Mouse (Mus musculus) megakaryocyte-erythroid progenitor cell, adult 5-6 weeks (primary cell): ENCODE measurements around the gene Slc36a4. TPM values are rescaled to one million over a fixed set of nuclear protein-coding genes. Genes with fewer than 3 reads are reported as not detected.

Experiments
- ATAC-seq: replicated peaks from 2 replicates; pipeline ENCODE4 v1.8.0; 2016; ENCODE audit warnings: mild to moderate bottlenecking, inconsistent platforms; ENCODE audit not compliant: severe bottlenecking, poor library complexity, low FRiP score, low TSS enrichment
- total RNA-seq, 2 experiments: library from RNA; stranded (forward) in 1 of 2; stranded (reverse) in 1 of 2; fragments of 200-1000, 215-1000 nt in 1 of 2; fragments of >200 nt in 1 of 2; fragmentation: Nextera tagmentation in 1 of 2; gene quantifications; 2 replicates each; pipeline ENCODE4 v1.2.3; 2014 to 2017

The Slc36a4 gene
- total RNA-seq (2014; fragmentation: Nextera tagmentation) = 1.3 and 1.7 TPM in 2 replicates
- 1.8 and 2.9 TPM in 2 replicates for total RNA-seq (2017)

DNA sequence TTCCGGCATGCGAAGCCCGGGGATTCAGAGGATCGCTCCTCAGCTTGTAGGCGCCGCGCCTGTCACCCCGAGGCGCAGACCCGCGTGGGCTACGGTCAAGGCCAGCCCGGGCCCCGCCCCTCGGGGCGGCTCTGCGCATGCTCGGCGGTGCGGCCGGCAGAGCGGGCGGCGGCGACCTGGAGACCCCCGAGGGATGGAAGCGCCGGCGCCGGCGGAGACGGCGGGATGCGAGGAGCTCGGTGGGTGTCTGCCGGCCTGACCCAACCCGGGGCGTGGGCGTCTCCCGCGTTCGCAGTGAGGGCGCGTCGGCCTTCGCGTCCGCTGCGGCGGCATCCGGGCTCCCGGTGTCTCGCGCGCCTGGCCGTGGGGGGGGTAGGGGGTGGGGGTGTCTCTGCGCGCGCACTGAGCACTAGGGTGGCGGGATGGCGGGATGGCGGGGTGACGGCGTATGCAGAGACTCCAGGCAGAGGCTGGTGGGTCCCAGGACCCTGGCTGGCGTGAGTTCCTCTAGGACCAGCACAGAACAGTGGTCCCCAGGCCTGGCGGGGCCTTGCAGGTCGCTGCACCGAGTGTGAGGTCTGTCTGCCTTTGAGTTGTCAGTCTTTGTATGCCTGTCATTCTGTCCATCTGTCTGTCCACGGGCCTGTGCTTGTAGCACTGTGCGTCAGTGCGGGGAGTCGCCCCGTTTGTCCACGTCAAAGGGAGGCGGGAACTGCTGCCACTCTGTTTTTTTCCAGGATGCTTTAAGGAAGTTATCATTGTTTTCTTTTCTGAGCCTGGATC, at the start of gene Slc36a4:
Gene Slc36a4 (plus strand): TSS at position 140 of the 783 bp plus-strand sequence.
- ATAC-seq = peak; percentile 60

- ATAC-seq = no peak
Measured at GRCm38 (mm10) chr9:15664606-15665005, 44.9 kb upstream of the Slc36a4 start.

- ATAC-seq = no peak
Measured at GRCm38 (mm10) chr9:15669452-15669851, 40.1 kb upstream of the Slc36a4 start.

DNA sequence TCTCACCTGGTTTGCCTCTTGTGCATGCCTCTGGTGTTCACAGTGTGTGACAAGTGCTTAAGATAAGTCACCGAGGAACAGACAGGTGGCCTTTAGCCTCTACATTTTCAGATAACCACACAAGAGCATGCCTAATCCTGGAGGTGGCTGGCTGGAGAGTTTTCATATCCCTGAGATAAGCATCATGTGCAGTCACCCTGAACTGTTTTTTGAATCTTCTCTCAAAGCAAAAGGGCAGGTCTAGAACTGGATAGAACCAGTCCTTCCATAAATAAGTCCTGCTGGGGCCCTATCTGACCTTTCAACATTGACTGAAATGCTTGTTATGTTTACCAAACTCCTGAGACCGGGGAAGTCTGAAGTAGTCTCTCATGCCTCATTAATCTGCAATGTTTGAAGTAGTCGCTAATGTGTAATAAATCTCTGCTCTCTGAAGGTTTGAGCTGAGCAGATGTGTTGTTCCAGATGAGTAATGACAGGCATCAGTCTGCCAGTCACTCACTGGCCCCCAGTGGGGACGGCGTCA, 39.5 kb upstream of the Slc36a4 start:
- no peak for ATAC-seq

GRCm38 (mm10) chr9:15672251-15672650, 37.3 kb upstream of the Slc36a4 start:
- no peak for ATAC-seq

DNA sequence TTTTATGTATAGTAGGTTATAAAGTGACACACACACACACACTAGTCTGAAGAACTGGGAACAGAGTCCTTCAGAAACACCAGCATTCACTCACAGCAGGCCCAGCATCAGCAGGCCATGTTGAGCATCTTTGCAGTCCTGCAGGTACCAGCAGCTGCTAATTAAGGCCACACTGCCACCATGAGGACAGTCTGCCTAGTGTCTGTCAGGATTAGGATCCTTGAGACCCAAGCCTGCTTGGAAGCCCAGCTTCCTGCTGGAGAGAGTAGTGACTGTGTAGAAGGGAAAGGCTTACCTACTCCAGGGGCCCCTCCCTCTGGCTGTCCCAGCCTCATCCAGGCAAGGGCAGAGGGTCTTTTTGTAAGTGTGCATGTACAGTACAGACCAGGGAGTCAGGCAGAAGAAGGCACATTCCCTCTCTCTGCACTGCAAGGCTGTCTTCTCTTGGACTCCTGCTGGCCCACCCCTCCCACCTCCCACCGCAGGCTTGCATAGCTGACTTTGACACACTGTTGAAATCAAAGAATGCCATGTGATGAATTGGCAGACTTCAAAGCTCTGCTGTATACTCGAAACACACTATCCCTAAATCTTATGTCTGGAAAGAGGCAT, 27.6 kb upstream of the Slc36a4 start:
- ATAC-seq = peak; percentile 61

DNA sequence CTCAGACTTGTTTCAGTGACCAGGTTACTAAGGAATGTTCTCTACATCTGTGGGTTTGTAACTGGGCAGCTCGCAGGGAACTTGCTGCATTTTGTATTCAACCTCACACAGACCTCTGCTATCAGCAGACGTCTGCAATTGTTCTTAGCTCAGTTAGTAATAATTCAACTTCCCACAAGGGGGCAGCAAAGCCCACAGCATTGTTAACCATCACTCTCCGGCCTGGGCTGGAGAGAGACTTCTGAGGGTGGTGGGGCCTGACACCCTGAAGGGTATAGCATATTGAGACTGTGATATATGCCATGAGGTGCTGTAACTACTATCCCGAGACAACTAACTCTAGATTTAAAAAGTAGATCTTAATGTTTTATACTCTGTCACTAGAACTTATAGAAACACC, 24.3 kb upstream of the Slc36a4 start:
- peak; percentile 89 for ATAC-seq

DNA sequence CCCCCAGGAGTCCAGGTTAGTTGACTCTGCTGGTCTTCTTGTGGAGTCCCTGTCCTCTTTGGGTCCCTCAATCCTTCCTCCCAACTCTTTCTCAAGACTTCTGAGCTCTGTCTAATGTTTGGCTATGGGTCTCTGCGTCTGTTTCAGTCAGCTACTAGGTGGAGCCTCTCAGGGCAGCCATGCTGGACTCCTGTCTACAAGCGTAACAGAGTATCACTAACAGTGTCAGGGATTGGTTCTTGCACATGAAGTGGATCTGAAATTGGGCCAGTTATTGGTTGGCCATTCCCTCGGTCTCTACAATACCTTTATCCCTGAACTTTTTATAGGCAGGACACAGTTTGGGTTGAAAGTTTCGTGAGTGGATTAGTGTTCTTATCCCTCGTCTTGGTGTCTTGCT, 22.2 kb upstream of the Slc36a4 start:
- no peak for ATAC-seq

GRCm38 (mm10) chr9:15693847-15694246, 15.7 kb upstream of the Slc36a4 start:
- ATAC-seq = no peak

- ATAC-seq = no peak
Measured at GRCm38 (mm10) chr9:15694989-15695388, 14.5 kb upstream of the Slc36a4 start.

DNA sequence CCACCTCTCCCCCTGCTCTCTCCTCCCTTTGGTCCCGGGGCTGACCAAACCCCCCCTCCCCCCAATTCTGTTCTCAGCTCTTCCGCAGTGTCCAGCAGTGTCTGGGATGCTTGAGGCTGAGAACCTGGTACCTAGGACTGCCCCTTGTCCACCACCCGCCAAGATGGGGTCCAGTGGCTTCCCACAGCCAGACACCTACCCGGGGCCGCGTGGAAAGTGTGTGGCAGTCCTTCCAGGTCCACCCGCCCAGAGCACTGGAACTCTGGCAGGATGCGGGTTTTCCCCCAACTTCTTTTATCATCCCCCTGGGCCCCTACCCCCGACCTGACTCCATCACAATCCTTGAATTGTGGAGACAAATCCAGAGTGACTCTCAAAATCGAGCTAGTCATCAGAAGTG, 3.8 kb upstream of the Slc36a4 start:
- ATAC-seq = no peak

GRCm38 (mm10) chr9:15708979-15709598, 449 bp upstream of the Slc36a4 start:
- peak; percentile 64 for ATAC-seq

GRCm38 (mm10) chr9:15710821-15711565, 1.5 kb downstream of the Slc36a4 start:
- no peak for ATAC-seq

DNA sequence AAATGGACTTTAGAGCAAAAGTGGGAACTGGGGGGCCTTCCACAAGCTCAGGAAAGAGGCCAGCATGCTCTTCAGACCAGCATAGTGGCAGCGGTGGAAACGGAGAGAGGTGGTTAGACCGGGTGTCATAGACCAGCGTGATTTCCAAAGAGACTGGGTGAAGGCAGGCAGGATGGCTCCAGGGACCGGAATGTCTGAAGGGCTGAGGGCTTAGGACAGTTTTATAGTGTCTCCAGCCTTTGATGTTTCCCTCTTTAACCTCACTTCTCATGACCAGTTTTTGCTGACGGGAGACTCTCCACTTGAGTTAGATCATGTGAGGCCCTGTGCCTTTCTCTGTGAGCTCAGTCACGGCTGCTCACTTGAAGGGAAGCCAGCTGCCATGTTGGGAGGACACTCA, 2.1 kb downstream of the Slc36a4 start:
- no peak for ATAC-seq

GRCm38 (mm10) chr9:15714792-15715191, 5.3 kb downstream of the Slc36a4 start:
- no peak for ATAC-seq

DNA sequence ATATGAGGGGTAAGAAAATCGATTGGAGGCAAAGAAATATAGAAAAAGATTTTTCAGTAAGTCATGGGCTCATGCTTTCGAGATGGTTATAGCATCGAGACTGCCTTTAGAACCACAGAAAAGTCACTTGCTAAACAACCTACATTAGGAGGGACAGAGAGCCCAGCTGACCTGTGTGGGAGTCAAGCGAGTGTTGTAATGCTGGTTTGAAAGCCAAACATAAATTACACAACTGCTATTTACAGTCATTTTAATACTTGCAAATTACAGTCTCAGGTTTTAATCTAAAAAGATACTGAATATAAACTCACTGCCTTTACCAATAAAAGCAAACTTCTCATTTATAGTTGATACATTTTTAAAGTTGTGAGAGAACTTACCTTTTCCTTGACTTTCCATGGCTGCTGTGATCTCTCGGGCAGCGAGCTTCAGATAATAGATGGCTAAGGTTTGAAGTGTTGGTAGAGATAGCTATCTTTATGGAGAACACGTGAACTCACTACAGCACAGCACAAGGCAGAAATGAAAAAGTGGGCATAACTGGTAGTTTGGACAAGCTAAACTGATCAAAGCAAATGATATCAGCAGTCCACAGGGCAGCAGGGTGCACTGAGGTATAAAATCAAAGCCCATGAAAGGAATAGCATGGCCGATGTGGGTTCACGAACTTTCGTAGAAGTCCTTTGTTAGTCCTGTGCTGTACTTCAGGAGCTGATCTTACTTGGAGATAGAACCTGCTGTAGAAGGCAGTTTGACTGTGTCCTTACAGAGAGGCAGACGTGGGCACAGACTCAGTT, 5.9 kb downstream of the Slc36a4 start:
- ATAC-seq = no peak

- no peak for ATAC-seq
Measured at GRCm38 (mm10) chr9:15717363-15717762, 7.8 kb downstream of the Slc36a4 start.

DNA sequence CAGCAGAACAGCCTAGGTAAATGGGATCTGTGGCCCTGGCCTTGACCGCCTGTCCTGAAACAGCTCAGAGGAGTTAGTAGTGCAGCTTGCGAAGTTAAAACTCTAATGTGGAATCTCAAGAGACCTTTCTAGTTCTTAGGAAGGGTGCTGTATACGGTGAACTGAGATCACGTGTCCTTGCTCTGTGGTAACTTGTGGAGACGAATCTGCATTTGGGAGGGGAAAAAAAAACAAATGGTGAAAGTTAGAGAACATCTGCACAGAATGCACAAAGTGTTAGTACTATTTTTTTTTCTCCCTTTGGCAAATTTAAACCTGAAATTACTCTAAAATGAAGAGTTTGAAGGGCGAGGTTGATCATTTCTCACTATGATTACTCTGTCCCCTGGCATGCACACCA, 8.8 kb downstream of the Slc36a4 start:
- no peak for ATAC-seq

DNA sequence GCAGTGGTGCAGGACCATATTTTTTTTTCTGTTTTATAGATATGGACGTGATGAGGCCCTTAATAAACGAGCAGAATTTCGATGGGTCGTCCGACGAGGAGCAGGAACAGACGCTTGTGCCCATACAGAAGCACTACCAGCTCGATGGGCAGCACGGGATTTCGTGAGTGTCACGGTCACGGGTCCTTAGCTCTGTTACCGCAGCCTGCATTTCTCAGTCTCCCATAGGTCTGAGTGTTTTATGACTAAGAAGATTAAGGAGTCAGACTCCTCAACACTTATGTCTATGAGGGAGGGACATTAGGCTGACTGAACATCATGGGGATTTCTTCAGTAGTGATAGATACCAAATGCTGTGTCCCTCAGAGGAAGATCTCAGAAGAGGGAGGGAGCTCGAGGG, 10.1 kb downstream of the Slc36a4 start:
- no peak for ATAC-seq
